Mouse (Mus musculus) lung, embryonic 15.5 days (tissue): ENCODE measurements at regions not wholly inside any gene's neighbourhood (a gene's known extent, or its start where the extent isn't known, plus 50 kb on each side); places are given as distances from the start of the nearest gene placed in this dataset.

ENCODE experiments used
- ATAC-seq: fragments of 200-750 bp; cut with Nextera tagmentation; 2 replicates; pipeline ENCODE4 v1.8.0; 2017; ENCODE audit warnings: moderate number of reproducible peaks, borderline replicate concordance; ENCODE audit not compliant: low FRiP score, low TSS enrichment; ENCODE audit errors: extremely low read depth
- H3K27ac ChIP-seq: fragments of 300-500 bp; sonication (generic); 2 replicates; pipeline ENCODE4 v1.5.1; 2015; ENCODE audit warnings: moderate library complexity, mild to moderate bottlenecking, inconsistent platforms
- H3K27me3 ChIP-seq: fragments of 300-500 bp; sonication (generic); 2 replicates; pipeline ENCODE4 v1.6.1; 2015; ENCODE audit warnings: inconsistent platforms
- H3K36me3 ChIP-seq: fragments of 300-500 bp; sonication (generic); 2 replicates; pipeline ENCODE4 v1.6.1; 2015; ENCODE audit warnings: inconsistent platforms
- H3K4me1 ChIP-seq: fragments of 300-500 bp; sonication (generic); 2 replicates; pipeline ENCODE4 v1.6.1; 2015; ENCODE audit warnings: inconsistent platforms
- H3K4me2 ChIP-seq: fragments of 300-500 bp; sonication (generic); 2 replicates; pipeline ENCODE4 v1.6.1; 2015; ENCODE audit warnings: inconsistent platforms, mild to moderate bottlenecking, moderate library complexity
- H3K4me3 ChIP-seq: fragments of 300-500 bp; sonication (generic); 2 replicates; pipeline ENCODE4 v1.5.1; 2015; ENCODE audit warnings: mild to moderate bottlenecking, inconsistent platforms
- H3K9ac ChIP-seq: fragments of 300-500 bp; sonication (generic); 2 replicates; pipeline ENCODE4 v1.6.1; 2015; ENCODE audit warnings: inconsistent platforms
- H3K9me3 ChIP-seq: fragments of 300-500 bp; sonication (generic); 2 replicates; pipeline ENCODE4 v1.6.1; 2016; ENCODE audit warnings: inconsistent platforms
- WGBS: fragments of 180-500 bp; shearing (Covaris S2); methylation state at CpG from one replicate; pipeline ENCODE4 v1.1.7; 2015; 5-methylcytosine and 5-hydroxymethylcytosine counted together

GRCm38 (mm10) chr15:61553908-61554307 is 631.1 kb upstream of the A1bg start:
- H3K4me2 ChIP-seq, result no peak overlapping the region
- H3K9ac ChIP-seq, result no peak overlapping the region
- H3K4me1 ChIP-seq, result 0 out of 2 replicates have a peak, but pooled peaks cover 3% of the 10 kb centered on the region
- ATAC-seq, result no peak
- H3K36me3 ChIP-seq, result no peaks in the 10 kb centered on the region
- 73% methylated on average over 2 of the region's 2 CpGs for WGBS
- H3K27ac ChIP-seq, result no peak overlapping the region
- no peak overlapping the region for H3K4me3 ChIP-seq
- no peaks in the 10 kb centered on the region for H3K9me3 ChIP-seq
- no peaks in the 10 kb centered on the region for H3K27me3 ChIP-seq

- H3K4me1 ChIP-seq, result 0 out of 2 replicates have a peak, but pooled peaks cover 3% of the 10 kb centered on the region
- H3K4me2 ChIP-seq, result no peak overlapping the region
- no peak overlapping the region for H3K4me3 ChIP-seq
- H3K27me3 ChIP-seq, result no peaks in the 10 kb centered on the region
- no peak overlapping the region for H3K9ac ChIP-seq
- no peak overlapping the region for H3K27ac ChIP-seq
- H3K9me3 ChIP-seq, result no peaks in the 10 kb centered on the region
- 45% methylated on average over 8 of the region's 8 CpGs for WGBS
- H3K36me3 ChIP-seq, result no peaks in the 10 kb centered on the region
- no peak for ATAC-seq
Measured at GRCm38 (mm10) chr15:61553081-61553680, 630.4 kb upstream of the A1bg start.

- no peak for ATAC-seq
- Histone ChIP-seq H3K36me3 (no peaks in the 10 kb centered on the region), H3K9ac (no peak overlapping the region), H3K4me2 (no peak overlapping the region), H3K27me3 (no peaks in the 10 kb centered on the region), H3K4me1 (0 out of 2 replicates have a peak, but pooled peaks cover 3% of the 10 kb centered on the region), H3K4me3 (no peak overlapping the region), H3K9me3 (no peaks in the 10 kb centered on the region), H3K27ac (no peak overlapping the region)
- WGBS, result 79% methylated on average over 5 of the region's 5 CpGs
Measured at GRCm38 (mm10) chr15:61551206-61551605, 628.4 kb upstream of the A1bg start.

- Histone ChIP-seq H3K9me3 (no peaks in the 10 kb centered on the region), H3K4me3 (no peak overlapping the region), H3K4me2 (no peak overlapping the region), H3K27me3 (no peaks in the 10 kb centered on the region), H3K9ac (no peak overlapping the region), H3K4me1 (0 out of 2 replicates have a peak, but pooled peaks cover 2% of the 10 kb centered on the region), H3K27ac (no peak overlapping the region), H3K36me3 (no peaks in the 10 kb centered on the region)
- WGBS, result 65% methylated on average over 4 of the region's 4 CpGs
- no peak for ATAC-seq
Measured at GRCm38 (mm10) chr15:61548400-61548799, 625.6 kb upstream of the A1bg start.

GRCm38 (mm10) chr15:61546608-61547007 is 623.8 kb upstream of the A1bg start:
- Histone ChIP-seq H3K4me3 (no peak overlapping the region), H3K27me3 (no peaks in the 10 kb centered on the region), H3K36me3 (no peaks in the 10 kb centered on the region), H3K9ac (no peak overlapping the region), H3K4me2 (no peak overlapping the region), H3K9me3 (no peaks in the 10 kb centered on the region), H3K27ac (no peak overlapping the region), H3K4me1 (peaks cover 2% of the 10 kb centered on the region; the same call in 1 of the 2 replicates)
- 70% methylated on average over 3 of the region's 3 CpGs for WGBS
- ATAC-seq, result no peak

- Histone ChIP-seq H3K4me3 (no peak overlapping the region), H3K27me3 (no peaks in the 10 kb centered on the region), H3K4me2 (no peak overlapping the region), H3K36me3 (no peaks in the 10 kb centered on the region), H3K9ac (no peak overlapping the region), H3K4me1 (peaks cover 7% of the 10 kb centered on the region), H3K9me3 (no peaks in the 10 kb centered on the region), H3K27ac (no peak overlapping the region)
- ATAC-seq, result no peak
- WGBS, result 39% methylated on average over 2 of the region's 2 CpGs
Measured at GRCm38 (mm10) chr15:61544074-61544473, 621.3 kb upstream of the A1bg start.

GRCm38 (mm10) chr15:61541643-61542042 is 618.8 kb upstream of the A1bg start:
- Histone ChIP-seq H3K4me2 (no peak overlapping the region), H3K9me3 (no peaks in the 10 kb centered on the region), H3K4me1 (peaks cover 7% of the 10 kb centered on the region), H3K27me3 (no peaks in the 10 kb centered on the region), H3K4me3 (no peak overlapping the region), H3K27ac (no peak overlapping the region), H3K36me3 (no peaks in the 10 kb centered on the region), H3K9ac (no peak overlapping the region)
- ATAC-seq, result no peak
- 47% methylated on average over 4 of the region's 4 CpGs for WGBS

GRCm38 (mm10) chr15:61540753-61541421 is 618.1 kb upstream of the A1bg start:
- Histone ChIP-seq H3K27ac (no peak overlapping the region), H3K27me3 (no peaks in the 10 kb centered on the region), H3K4me1 (peaks cover 13% of the 10 kb centered on the region), H3K9me3 (no peaks in the 10 kb centered on the region), H3K9ac (no peak overlapping the region), H3K4me2 (no peak overlapping the region), H3K36me3 (no peaks in the 10 kb centered on the region), H3K4me3 (no peak overlapping the region)
- no peak for ATAC-seq
- 40% methylated on average over 10 of the region's 10 CpGs for WGBS

GRCm38 (mm10) chr15:61538930-61539329 is 616.1 kb upstream of the A1bg start:
- 49% methylated on average over 5 of the region's 5 CpGs for WGBS

GRCm38 (mm10) chr15:61538169-61538755 is 615.5 kb upstream of the A1bg start:
- Histone ChIP-seq H3K27ac (no peak overlapping the region), H3K27me3 (no peaks in the 10 kb centered on the region), H3K9ac (no peak overlapping the region), H3K4me2 (no peak overlapping the region), H3K36me3 (no peaks in the 10 kb centered on the region), H3K4me3 (no peak overlapping the region), H3K9me3 (no peaks in the 10 kb centered on the region), H3K4me1 (peaks cover 21% of the 10 kb centered on the region)
- ATAC-seq, result no peak
- WGBS, result 68% methylated on average over 4 of the region's 4 CpGs

More at GRCm38 (mm10) chr15:61538930-61539329, 616.1 kb upstream of the A1bg start:
- Histone ChIP-seq H3K36me3 (no peaks in the 10 kb centered on the region), H3K4me3 (no peak overlapping the region), H3K4me2 (no peak overlapping the region), H3K27me3 (no peaks in the 10 kb centered on the region), H3K9ac (no peak overlapping the region), H3K27ac (no peak overlapping the region), H3K9me3 (no peaks in the 10 kb centered on the region), H3K4me1 (peaks cover 21% of the 10 kb centered on the region)
- ATAC-seq, result no peak

GRCm38 (mm10) chr15:61536332-61536716 is 613.5 kb upstream of the A1bg start:
- Histone ChIP-seq H3K9ac (no peak overlapping the region), H3K36me3 (no peaks in the 10 kb centered on the region), H3K9me3 (no peaks in the 10 kb centered on the region), H3K27me3 (no peaks in the 10 kb centered on the region), H3K4me3 (no peak overlapping the region), H3K4me1 (peaks cover 21% of the 10 kb centered on the region), H3K27ac (no peak overlapping the region), H3K4me2 (no peak overlapping the region)
- WGBS, result 75% methylated on average over 2 of the region's 2 CpGs
- no peak for ATAC-seq

- no peaks in the 10 kb centered on the region for H3K27me3 ChIP-seq
- H3K4me1 ChIP-seq, result peaks cover 17% of the 10 kb centered on the region
- no peak overlapping the region for H3K9ac ChIP-seq
- no peak overlapping the region for H3K4me3 ChIP-seq
- H3K27ac ChIP-seq, result no peak overlapping the region
- no peak overlapping the region for H3K4me2 ChIP-seq
- H3K9me3 ChIP-seq, result no peaks in the 10 kb centered on the region
- 23% methylated on average over 6 of the region's 6 CpGs for WGBS
- ATAC-seq, result no peak
- H3K36me3 ChIP-seq, result no peaks in the 10 kb centered on the region
Measured at GRCm38 (mm10) chr15:61535644-61536331, 613.0 kb upstream of the A1bg start.
